8 mouse cellular contexts compared by ENCODE assay signal in genomic region chr2:35048851-35049250, GRCm38 (mm10). TPM values are rescaled to one million over a fixed set of nuclear protein-coding genes. Genes with fewer than 3 reads are reported as not detected.
A peak's percentile ranks its signal among the peaks of the same experiment; 100 is the strongest.
DNase-seq lines count a peak whose midpoint lies in the region; ATAC-seq lines count a peak whose summit lies in the region.

No protein-coding gene starts in this region.

- peak; percentile 7 for DNase-seq in heart, adult 8-10 months (ENCODE audit: low spot score)
- DNase-seq in heart, adult 9 months (ENCODE audit: low spot score in 2 of 2) = no peak
- DNase-seq in urinary bladder, postnatal 14 days (ENCODE audit: low spot score) = peak; percentile 22
- DNase-seq in urinary bladder, postnatal 36 days (ENCODE audit: low spot score in 2 of 2) = no peak
- peak; percentile 28 for DNase-seq in embryo, embryonic 9.5 days (ENCODE audit: extremely low spot score)
- no peak for DNase-seq in right cerebral cortex, postnatal 25 days
- no peak for DNase-seq in cerebellum, adult 9-11 months

- peak; percentile 79 for ATAC-seq in monocyte, adult 5-6 weeks (replicated peaks; ENCODE audit: insufficient number of reproducible peaks, low FRiP score, low TSS enrichment, poor library complexity, severe bottlenecking)

RNA-seq across cellular contexts. Expression of gene Hc, which starts 12.4 kb away (rescaled TPM):
- total RNA-seq in heart, adult 8-10 months (2022) = not detected
- total RNA-seq in monocyte, adult 5-6 weeks (2017) = 0.57 TPM in 1 of 3 replicates, not detected in the others

RNA-seq across cellular contexts. Expression of gene AI182371, which starts 52.5 kb away (rescaled TPM):
- total RNA-seq in heart, adult 8-10 months (2022) = under 1 TPM in 1 of 4 experiments, not detected in 3; 0.25 TPM
- total RNA-seq in monocyte, adult 5-6 weeks (2017) = 0.21 to 1.3 TPM in 2 of 3 replicates, not detected in the other

Comparison
In these comparisons a context has a peak if more than half of its experiments do, and no peak if none do; other contexts are left out.
1. DNase-seq: peak in heart, adult 8-10 months (single experiment), urinary bladder, postnatal 14 days (single experiment) and embryo, embryonic 9.5 days (single experiment); none in heart, adult 9 months (0 of 2), urinary bladder, postnatal 36 days (0 of 2), right cerebral cortex, postnatal 25 days (single experiment) and cerebellum, adult 9-11 months (single experiment).